Mouse (Mus musculus): Measurements from ENCODE around the gene Vmn2r80. TPM values are rescaled to one million over a fixed set of nuclear protein-coding genes. Genes with fewer than 3 reads are reported as not detected.
"Not testable (repeated sequence)": the region's sequence is repeated elsewhere in the genome, so short reads cannot be mapped to it uniquely, and the experiment has no call there.

The Vmn2r80 gene
- not detected for total RNA-seq (2021)

GRCm38 (mm10) chr10:79148469-79148868 is at the start of gene Vmn2r80:
Vmn2r80 (plus strand) TSS chr10:79148769.
- intact Hi-C loops (cut with DNase I); DNase-seq (ENCODE audit: extremely low spot score in 1 of 2, low spot score in 2 of 2): not testable (repeated sequence)

DNA sequence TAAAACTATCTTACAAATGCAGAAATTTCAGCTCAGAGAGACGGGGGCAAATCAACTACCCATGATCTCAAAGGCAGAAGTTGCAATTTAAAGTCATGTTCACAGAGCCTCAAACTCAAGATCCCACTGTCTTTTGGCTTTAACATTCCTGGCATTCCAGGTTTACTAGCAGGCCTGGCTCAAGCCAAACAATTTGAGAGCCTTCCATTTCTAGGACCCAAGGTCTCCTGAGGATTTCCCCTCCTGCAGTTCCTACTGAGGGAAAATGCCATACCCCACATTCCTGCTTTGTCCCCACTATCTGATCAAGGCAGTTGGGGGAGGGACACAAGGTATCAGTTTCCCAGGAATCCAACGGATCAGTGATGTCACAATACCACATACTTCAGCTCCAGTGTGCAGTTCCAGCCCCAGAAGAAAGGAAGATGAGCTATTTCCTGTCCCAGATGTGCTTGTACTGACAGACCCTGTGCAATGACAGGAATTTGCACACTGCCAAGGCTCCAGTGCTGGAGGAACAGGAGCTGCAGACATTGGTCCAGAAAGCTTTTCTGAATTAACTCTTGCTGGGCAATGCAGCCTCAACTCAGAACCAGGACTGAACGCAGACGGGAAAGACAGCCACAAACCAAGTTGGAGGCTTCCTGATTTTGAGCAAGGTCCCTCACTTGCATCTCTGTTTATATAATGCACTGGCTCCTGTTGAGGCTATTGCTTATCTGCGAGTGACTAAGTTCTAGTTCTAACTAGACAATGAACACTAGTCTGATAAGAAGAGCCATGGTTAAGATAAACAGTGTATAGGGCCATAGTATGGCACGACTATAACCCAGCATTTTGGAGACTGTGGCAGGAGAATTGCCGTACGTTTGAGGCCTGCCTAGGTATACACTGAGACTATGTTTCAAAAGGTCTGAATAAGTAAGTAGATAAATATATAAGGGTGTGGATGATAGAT is 42.0 kb upstream of the Vmn2r80 start:
- intact Hi-C loops (cut with DNase I) = no loop called here
- DNase-seq (ENCODE audit: extremely low spot score in 1 of 2, low spot score in 2 of 2) = no peak

DNA sequence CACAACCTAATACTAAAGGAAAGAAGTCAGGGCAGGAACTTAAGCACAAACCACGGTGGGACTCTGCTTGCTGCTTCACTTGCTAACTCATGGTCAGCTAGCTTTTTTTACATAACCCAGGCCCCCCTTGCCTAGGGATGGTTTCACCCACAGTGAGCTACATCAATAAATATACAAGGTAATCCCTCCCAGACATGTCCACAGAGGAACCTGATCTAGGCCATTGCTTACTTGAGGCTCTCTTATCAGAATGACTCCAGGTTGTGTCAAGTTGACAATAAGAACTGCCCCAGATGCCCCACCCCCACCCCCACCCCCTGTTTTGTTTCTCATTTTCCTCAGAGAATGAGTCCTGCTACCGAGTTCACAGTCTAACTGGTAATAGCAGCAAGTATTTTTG is 41.0 kb upstream of the Vmn2r80 start:
- DNase-seq (ENCODE audit: extremely low spot score in 1 of 2, low spot score in 2 of 2) = no peak
- intact Hi-C loops (cut with DNase I) = no loop called here

DNA sequence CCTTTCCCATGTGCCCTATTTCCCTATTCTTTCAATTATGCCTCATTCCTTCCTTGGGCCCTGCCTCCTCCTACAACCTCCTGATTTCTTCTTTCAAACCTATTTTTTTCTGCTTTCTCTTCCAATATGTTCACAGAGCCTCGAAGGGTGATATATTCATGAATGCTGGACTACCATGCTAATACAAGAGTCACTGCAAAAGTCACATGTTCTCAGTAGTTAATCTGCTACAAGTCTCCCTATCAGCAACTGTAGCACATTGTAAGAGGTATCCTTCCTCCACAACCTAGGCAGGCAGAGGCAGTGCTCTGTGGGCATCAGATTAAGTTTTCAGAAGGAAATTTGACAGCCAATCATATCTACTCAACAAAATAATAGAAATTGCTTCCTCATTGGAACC is 39.4 kb upstream of the Vmn2r80 start:
- intact Hi-C loops (cut with DNase I) = no loop called here
- DNase-seq (ENCODE audit: extremely low spot score in 1 of 2, low spot score in 2 of 2) = no peak

GRCm38 (mm10) chr10:79110482-79110881 is 38.1 kb upstream of the Vmn2r80 start:
- DNase-seq (ENCODE audit: extremely low spot score in 1 of 2, low spot score in 2 of 2) = no peak

DNA sequence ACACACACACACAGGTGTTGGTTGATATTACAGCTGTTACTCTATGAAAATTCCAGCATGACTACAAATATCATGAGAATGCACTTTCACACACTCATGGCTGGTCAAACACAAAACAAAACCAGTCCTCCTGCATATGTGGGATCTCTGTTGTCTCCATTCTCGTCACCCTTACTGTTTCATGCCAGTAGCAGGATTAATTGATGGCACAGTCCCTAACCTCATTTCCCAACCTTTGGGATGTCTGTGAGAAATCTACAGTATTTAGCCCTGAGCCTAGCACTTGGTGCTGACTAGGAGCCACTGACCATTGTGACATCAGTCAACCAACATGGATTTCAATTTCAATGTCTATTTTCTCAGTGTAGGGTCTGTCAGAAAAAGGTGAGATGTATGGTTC is 33.5 kb upstream of the Vmn2r80 start:
- intact Hi-C loops (cut with DNase I) = loop anchor here (5.0 kb wide), 1 partner anchor 483 kb away; no protein-coding TSS in a partner anchor
- DNase-seq (ENCODE audit: extremely low spot score in 1 of 2, low spot score in 2 of 2) = no peak

More at GRCm38 (mm10) chr10:79110482-79110881, 38.1 kb upstream of the Vmn2r80 start:
- intact Hi-C loops (cut with DNase I) = no loop called here

GRCm38 (mm10) chr10:79116125-79116849 is 32.3 kb upstream of the Vmn2r80 start:
- DNase-seq (ENCODE audit: extremely low spot score in 1 of 2, low spot score in 2 of 2) = peak; percentile 25 to 44
- intact Hi-C loops (cut with DNase I) = loop anchor here (2.0 to 5.0 kb wide), 2 partner anchors 361 to 484 kb away; no protein-coding TSS in a partner anchor

DNA sequence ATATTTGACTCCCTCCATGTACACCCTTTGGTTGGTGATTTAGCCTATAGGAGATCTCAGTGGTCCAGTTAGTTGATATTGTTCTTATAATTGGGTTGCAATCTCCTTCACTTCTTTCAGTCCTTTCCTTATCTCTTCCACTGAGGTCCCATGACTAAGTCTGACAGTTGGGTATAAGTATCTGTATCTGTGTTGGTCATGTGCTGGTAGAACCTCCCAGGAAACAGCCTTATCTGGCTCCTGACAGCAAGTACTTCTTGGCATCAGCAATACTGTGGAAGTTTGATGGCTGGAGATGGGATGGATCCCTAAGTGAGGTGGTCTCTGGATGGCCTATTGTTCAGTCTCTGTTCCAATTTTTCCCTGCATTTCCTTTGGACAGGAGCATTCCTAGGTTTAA is 3.0 kb downstream of the Vmn2r80 start:
- no peak for DNase-seq (ENCODE audit: extremely low spot score in 1 of 2, low spot score in 2 of 2)
- intact Hi-C loops (cut with DNase I) = no loop called here

DNA sequence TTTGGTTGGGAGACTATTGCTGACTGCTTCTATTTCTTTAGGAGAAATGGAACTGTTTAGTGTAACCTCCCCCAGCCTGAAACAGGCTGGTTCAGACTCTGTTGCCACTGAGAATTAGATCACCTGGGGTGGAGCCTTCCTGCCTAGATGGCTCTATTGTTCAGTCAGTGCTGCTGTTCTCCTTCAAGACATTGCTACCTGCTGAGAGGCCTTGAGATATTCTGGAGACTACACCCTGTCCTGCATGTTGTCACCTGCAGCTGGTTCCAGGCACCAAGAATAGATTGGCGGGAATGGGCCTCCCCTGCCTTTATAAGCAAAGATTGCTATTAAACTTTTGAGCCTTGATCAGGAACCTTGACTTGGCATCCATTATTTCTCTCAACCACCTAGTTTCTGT is 51.4 kb downstream of the Vmn2r80 start:
- DNase-seq (ENCODE audit: extremely low spot score in 1 of 2, low spot score in 2 of 2); intact Hi-C loops (cut with DNase I): not testable (repeated sequence)

GRCm38 (mm10) chr10:79220432-79220831 is 71.9 kb downstream of the Vmn2r80 start:
- no peak for DNase-seq (ENCODE audit: extremely low spot score in 1 of 2, low spot score in 2 of 2)
- intact Hi-C loops (cut with DNase I) = no loop called here

DNA sequence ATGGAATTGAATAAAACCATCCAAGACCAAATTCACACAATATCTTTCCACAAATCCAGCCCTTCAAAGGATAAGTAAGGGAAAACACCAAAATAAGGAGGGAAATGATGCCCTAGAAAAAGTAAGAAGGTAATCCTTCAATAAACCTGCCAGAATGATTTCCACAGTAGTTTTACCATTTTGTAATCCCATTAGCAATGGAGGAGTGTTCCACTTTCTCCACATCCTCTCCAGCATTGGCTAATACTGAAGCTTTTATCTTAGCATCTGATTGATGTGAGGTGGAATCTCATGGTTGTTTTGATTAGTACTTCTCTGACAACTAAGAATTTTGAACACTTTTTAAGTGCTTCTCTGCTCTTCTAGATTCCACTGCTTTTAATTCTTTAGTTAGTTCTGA is 73.0 kb downstream of the Vmn2r80 start:
- DNase-seq (ENCODE audit: extremely low spot score in 1 of 2, low spot score in 2 of 2) = no peak
- intact Hi-C loops (cut with DNase I) = no loop called here

DNA sequence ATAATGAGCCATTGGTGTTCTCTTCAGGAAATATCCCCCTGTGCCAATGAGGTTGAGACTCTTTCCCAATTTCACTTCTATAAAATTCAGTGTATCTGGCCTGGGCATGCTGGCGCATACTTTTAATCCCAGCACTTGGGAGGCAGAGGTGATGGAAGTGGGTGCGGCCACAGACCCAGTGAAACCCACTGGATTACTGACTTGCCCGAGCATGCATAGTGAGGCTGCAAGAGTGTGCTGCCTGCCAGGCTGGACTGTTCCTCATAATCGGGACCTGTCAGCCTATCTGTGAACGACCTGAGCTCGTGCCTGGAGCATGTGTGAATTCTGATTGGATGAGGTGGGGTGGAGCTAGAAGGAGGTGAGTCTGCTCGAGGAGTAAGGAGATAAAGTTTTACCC is 73.6 kb downstream of the Vmn2r80 start:
- intact Hi-C loops (cut with DNase I) = no loop called here
- no peak for DNase-seq (ENCODE audit: extremely low spot score in 1 of 2, low spot score in 2 of 2)

Other genes starting within 250 kb of the Vmn2r80 start
- gene Olfr1354, start 235.6 kb upstream of the Vmn2r80 start, total RNA-seq (2021) = not detected
- gene Olfr8, start 198.1 kb upstream of the Vmn2r80 start, total RNA-seq (2021) = not detected
- gene Olfr1353, start 185.5 kb upstream of the Vmn2r80 start, total RNA-seq (2021) = not detected
- gene Olfr1352, start 167.7 kb upstream of the Vmn2r80 start, total RNA-seq (2021) = not detected
- gene Olfr1351, start 136.3 kb upstream of the Vmn2r80 start, total RNA-seq (2021) = not detected
- not detected for gene Olfr57, start 120.0 kb upstream of the Vmn2r80 start, total RNA-seq (2021)
- gene 2610008E11Rik, start 51.2 kb upstream of the Vmn2r80 start, total RNA-seq (2021) = 10 to 100 TPM; 23.4 to 23.7 TPM
- not detected for gene Vmn2r81, start 98.9 kb downstream of the Vmn2r80 start, total RNA-seq (2021)
- not detected for gene Vmn2r82, start 207.8 kb downstream of the Vmn2r80 start, total RNA-seq (2021)